Mouse (Mus musculus): ENCODE results near the gene Amdhd1.
"Not testable (repeated sequence)": the region's sequence is repeated elsewhere in the genome, so short reads cannot be mapped to it uniquely, and the experiment has no call there.

DNA sequence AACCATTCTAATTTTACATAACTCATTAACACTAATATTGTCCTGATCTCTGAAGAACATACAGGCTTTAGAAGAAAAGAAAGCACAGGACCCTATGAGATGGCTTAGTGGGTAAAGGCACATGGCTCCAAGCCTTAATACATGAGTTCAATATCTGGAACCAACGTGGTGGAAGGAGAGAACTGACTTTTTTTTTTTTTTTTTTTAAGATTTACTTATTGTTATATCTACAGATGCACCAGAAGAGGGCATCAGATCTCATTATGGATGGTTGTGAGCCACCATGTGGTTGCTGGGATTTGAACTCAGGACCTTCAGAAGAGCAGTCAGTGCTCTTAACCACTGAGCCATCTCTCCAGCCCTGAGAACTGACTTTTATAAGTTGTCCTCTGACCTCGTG, 18.1 kb upstream of the Amdhd1 start:
- not testable (repeated sequence) for TF ChIP-seq CTCF, POLR2A (IDR thresholded peaks at IDR 0.05; ENCODE audit: extremely low read depth, insufficient read depth, low read length)

Data from cortical plate, adult 2 months (tissue).